ENCODE assay signal across 7 mouse cellular contexts in genomic region chr2:129199328-129200085, GRCm38 (mm10). TPM values are rescaled to one million over a fixed set of nuclear protein-coding genes. Genes with fewer than 3 reads are reported as not detected.
A peak's percentile ranks its signal among the peaks of the same experiment; 100 is the strongest.
DNase-seq lines count a peak whose midpoint lies in the region; ATAC-seq lines count a peak whose summit lies in the region.

No protein-coding gene starts in this region.

- peak overlapping the region; percentile 94 for H3K9ac ChIP-seq in forebrain, embryonic 14.5 days (ENCODE audit: low read length)
- peak overlapping the region; percentile 95 for H3K9ac ChIP-seq in neural tube, embryonic 11.5 days (ENCODE audit: low read length)

- 14% methylated on average over 30 of the region's 31 CpGs for WGBS in forebrain, embryonic 14.5 days
- WGBS in neural tube, embryonic 11.5 days = 25% methylated on average over 27 of the region's 31 CpGs

- peak; percentile 36 to 38 for DNase-seq in right cerebral cortex, adult 2 months (ENCODE audit: low spot score in 2 of 2)
- DNase-seq in right cerebral cortex, postnatal 14 days = no peak
- peak; percentile 61 for DNase-seq in cerebellum, adult 9-10 months
- DNase-seq in forebrain, embryonic 14.5 days (ENCODE audit: low spot score) = peak; percentile 57
- DNase-seq in left cerebral cortex, postnatal 4 days = peak; percentile 16
- peak; percentile 18 for DNase-seq in neural tube, embryonic 11.5 days (ENCODE audit: low spot score)

- no peaks in the 10 kb centered on the region for H3K27me3 ChIP-seq in forebrain, embryonic 14.5 days (replicated peaks; ENCODE audit: control insufficient read depth, insufficient read depth, low read length)
- H3K27me3 ChIP-seq in neural tube, embryonic 11.5 days (ENCODE audit: control insufficient read depth, insufficient read depth, low read length) = no peaks in the 10 kb centered on the region

- H3K36me3 ChIP-seq in forebrain, embryonic 14.5 days (ENCODE audit: control insufficient read depth, insufficient read depth, low read length) = peaks cover 32% of the 10 kb centered on the region
- peaks cover 2% of the 10 kb centered on the region; the same call in 1 of the 2 replicates for H3K36me3 ChIP-seq in neural tube, embryonic 11.5 days (ENCODE audit: control insufficient read depth, insufficient read depth, low read length)

- intact Hi-C loops in left cerebral cortex, postnatal 4 days (cut with DNase I) = loop anchor here (5.0 kb wide), 1 partner anchor 77 kb away; no protein-coding TSS in a partner anchor

- no peaks in the 10 kb centered on the region for H3K9me3 ChIP-seq in forebrain, embryonic 14.5 days (replicated peaks; ENCODE audit: control insufficient read depth, low read length)
- no peaks in the 10 kb centered on the region for H3K9me3 ChIP-seq in neural tube, embryonic 11.5 days (ENCODE audit: control insufficient read depth, low read length)

- H3K27ac ChIP-seq in forebrain, embryonic 14.5 days (ENCODE audit: low read depth, low read length) = peak overlapping the region; percentile 89
- H3K27ac ChIP-seq in neural tube, embryonic 11.5 days (ENCODE audit: low read depth, low read length) = peak overlapping the region; percentile 83; the same call in 1 of the 2 replicates

- peak; percentile 9 for ATAC-seq in forebrain, embryonic 14.5 days
- ATAC-seq in neural tube, embryonic 11.5 days (ENCODE audit: insufficient read depth, low FRiP score, low TSS enrichment) = no peak
- no peak for ATAC-seq in megakaryocyte progenitor cell, adult 5-6 weeks (replicated peaks; ENCODE audit: poor library complexity)

- peak overlapping the region; percentile 81 for H3K4me3 ChIP-seq in forebrain, embryonic 14.5 days (ENCODE audit: low read depth, low read length)
- H3K4me3 ChIP-seq in neural tube, embryonic 11.5 days (ENCODE audit: low read depth, low read length) = peak overlapping the region; percentile 92

- peak overlapping the region; percentile 91 for H3K4me2 ChIP-seq in forebrain, embryonic 14.5 days (ENCODE audit: low read length)
- H3K4me2 ChIP-seq in neural tube, embryonic 11.5 days (ENCODE audit: low read depth) = peak overlapping the region; percentile 86

- peaks cover 25% of the 10 kb centered on the region for H3K4me1 ChIP-seq in forebrain, embryonic 14.5 days (ENCODE audit: control insufficient read depth, insufficient read depth, low read length)
- peaks cover 5% of the 10 kb centered on the region; the same call in 1 of the 2 replicates for H3K4me1 ChIP-seq in neural tube, embryonic 11.5 days (ENCODE audit: control insufficient read depth, insufficient read depth, low read length)

RNA-seq across cellular contexts. Expression of gene Slc20a1, which starts 0.9 kb away (rescaled TPM):
- polyA plus RNA-seq in forebrain, embryonic 14.5 days (2014; fragmentation: Nextera tagmentation; extraction: Ambion mirVana) = 46.8 and 55.4 TPM in 2 replicates
- total RNA-seq in left cerebral cortex, postnatal 4 days (2021) = 100 to 1,000 TPM; 109 to 111 TPM
- polyA plus RNA-seq in neural tube, embryonic 11.5 days (2014; fragmentation: Nextera tagmentation; extraction: Ambion mirVana) = 50.8 and 56.5 TPM in 2 replicates
- total RNA-seq in megakaryocyte progenitor cell, adult 5-6 weeks (2015) = 28.0 and 33.5 TPM in 2 replicates
- 69.5 and 92.2 TPM in 2 replicates for total RNA-seq in megakaryocyte progenitor cell, adult 5-6 weeks (2017)
